Mouse (Mus musculus) left cerebral cortex, adult 2 months (tissue): ENCODE measurements at regions not wholly inside any gene's neighbourhood (a gene's known extent, or its start where the extent isn't known, plus 50 kb on each side); places are given as distances from the start of the nearest gene placed in this dataset.

Experiments
- DNase-seq, 2 experiments: peaks; one replicate each; pipeline ENCODE4 v3.0.0; 2021 to 2022; ENCODE audit warnings: low spot score in 2 of 2, mixed read lengths in 1 of 2; ENCODE audit errors: extremely low spot score in 1 of 2
- H3K27ac ChIP-seq: fragments of 200-600 bp; 2 replicates; pipeline ENCODE4 v1.8.1; 2022
- H3K4me3 ChIP-seq: fragments of 200-600 bp; 2 replicates; pipeline ENCODE4 v1.8.1; 2022
- CTCF ChIP-seq: fragments of 200-600 bp; IDR thresholded peaks from 2 replicates; pipeline ENCODE4 v1.8.1; 2022; ENCODE audit warnings: antibody characterized with exemption, mild to moderate bottlenecking, moderate library complexity
- intact Hi-C: fragments of 180-260 bp; cut with DNase I; formaldehyde crosslinking; loops from one replicate; pipeline ENCODE4 v1.15.1; 2025

DNA sequence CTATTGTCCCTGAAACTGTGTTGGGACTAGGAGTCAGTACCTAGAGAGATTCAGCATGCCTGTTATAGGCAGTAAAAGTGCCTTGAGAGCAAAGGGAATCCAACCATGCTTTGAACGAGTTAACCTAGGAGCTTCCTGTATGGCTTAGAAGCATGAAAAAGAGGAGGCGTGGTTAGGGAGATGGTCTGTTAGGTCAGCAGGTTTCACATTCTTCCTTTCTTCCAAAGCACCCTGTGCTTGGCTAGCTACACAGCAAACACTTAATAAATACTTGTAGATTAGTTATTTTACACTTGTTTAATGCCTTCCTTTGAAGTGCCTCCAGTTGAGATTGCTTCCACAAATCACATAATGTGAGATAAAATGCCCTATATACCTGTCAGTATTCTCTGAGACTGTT lies 284.9 kb upstream of the Adgra3 start:
- no peak for DNase-seq
- intact Hi-C loops: no loop called here
- Histone ChIP-seq H3K4me3 (no peak overlapping the region), H3K27ac (no peak overlapping the region)
- TF ChIP-seq CTCF: no peak

DNA sequence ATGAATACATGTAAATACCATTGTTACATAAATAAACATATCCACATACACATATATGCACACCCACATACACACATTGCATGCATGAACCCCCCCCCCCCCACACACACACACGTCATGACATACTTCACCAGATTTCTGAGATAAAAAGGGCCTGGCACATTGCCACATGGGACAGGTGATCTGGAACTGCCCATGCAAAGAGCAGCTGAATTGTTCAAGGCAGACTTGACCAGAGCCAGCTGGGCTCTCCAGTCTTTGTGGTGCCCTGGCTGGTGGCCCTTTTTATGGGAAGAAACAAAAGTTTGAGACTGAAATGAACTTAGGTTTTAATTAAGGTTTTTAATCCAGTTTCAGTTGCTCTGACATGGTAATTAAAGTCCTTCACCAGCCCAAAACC lies 250.7 kb upstream of the Adgra3 start:
- TF ChIP-seq CTCF: no peak
- DNase-seq: no peak
- intact Hi-C loops: no loop called here
- Histone ChIP-seq H3K4me3 (no peak overlapping the region), H3K27ac (no peak overlapping the region)

DNA sequence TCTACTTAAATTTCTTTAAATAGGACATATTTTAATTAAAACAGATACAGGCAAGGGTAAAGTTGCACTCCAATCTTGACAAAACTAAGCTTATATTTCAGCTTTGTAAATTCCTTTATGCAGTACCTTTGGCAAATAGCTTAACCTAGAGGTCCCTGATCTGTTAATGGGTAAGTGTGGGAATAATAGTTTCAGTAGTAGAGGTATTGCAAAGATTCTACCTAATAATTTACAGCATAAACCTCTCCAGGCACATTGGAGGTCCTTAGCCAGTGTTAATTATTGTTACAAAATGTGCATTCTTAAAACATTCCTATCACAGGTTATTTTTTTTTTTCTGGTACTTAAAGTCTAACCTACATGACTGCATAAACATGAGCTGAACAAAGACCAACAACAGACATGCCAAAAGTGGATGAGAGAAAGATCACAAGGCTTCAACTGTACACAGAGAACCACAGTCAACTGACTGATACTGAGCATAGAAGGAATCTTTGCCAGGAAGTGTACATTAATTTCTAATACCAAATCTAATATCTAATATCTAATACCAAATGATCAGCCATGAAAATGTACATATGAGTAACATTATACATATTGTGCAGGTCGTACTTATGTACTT lies 245.2 kb upstream of the Adgra3 start:
- DNase-seq: no peak
- TF ChIP-seq CTCF: no peak
- intact Hi-C loops: no loop called here
- no peak overlapping the region for H3K4me3 ChIP-seq
- H3K27ac ChIP-seq: no peak overlapping the region

DNA sequence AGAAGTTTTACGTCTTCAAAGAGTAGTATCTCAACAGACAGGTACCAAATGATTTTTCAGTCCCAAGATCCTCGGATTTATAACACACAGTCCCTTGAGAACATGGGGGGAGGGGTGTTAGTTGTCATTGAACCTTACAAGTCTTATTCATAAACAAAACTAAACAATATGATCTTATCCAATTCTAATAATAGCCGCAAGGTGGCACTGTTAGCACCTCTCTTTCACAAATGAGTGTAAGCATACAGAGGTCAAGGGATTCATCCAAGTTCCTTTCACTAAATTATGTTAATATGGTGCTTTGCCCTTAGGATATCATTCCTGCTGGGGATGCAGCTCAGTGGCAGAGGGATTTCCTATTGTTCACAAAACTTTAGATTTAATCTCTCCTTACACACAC lies 235.0 kb upstream of the Adgra3 start:
- intact Hi-C loops: no loop called here
- DNase-seq: no peak
- Histone ChIP-seq H3K4me3 (no peak overlapping the region), H3K27ac (no peak overlapping the region)
- TF ChIP-seq CTCF: peak; percentile 34

- no peak for TF ChIP-seq CTCF
Measured at GRCm38 (mm10) chr5:50290879-50291410, 232.1 kb upstream of the Adgra3 start.

GRCm38 (mm10) chr5:50260417-50260816 lies 201.6 kb upstream of the Adgra3 start:
- intact Hi-C loops: no loop called here
- no peak overlapping the region for H3K27ac ChIP-seq
- no peak for TF ChIP-seq CTCF

More at GRCm38 (mm10) chr5:50290879-50291410, 232.1 kb upstream of the Adgra3 start:
- intact Hi-C loops: no loop called here
- DNase-seq: no peak
- H3K4me3 ChIP-seq: no peak overlapping the region
- no peak overlapping the region for H3K27ac ChIP-seq

DNA sequence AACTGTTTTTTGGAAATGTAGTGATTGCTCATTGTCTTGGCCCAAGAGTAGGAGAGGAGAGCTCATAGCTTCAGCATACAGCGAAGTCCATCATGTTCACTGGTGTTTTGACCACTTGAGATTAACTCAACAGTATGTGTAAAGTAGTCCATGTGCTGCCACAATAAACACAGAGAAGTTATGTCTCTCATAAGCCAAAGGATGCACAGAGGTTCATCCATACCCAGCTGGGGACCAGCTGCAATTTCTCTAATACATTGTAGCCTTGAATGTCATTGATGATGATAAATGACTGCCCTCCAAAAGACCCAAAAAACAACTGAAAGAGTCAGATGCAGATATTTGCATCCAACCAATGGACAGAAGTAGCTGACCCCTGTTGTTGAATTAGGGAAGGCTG lies 199.2 kb upstream of the Adgra3 start:
- Histone ChIP-seq H3K27ac (no peak overlapping the region), H3K4me3 (no peak overlapping the region)
- intact Hi-C loops: no loop called here
- TF ChIP-seq CTCF: no peak
- DNase-seq: no peak

More at GRCm38 (mm10) chr5:50260417-50260816, 201.6 kb upstream of the Adgra3 start:
- no peak for DNase-seq
- no peak overlapping the region for H3K4me3 ChIP-seq

- TF ChIP-seq CTCF: no peak
- Histone ChIP-seq H3K4me3 (no peak overlapping the region), H3K27ac (no peak overlapping the region)
- intact Hi-C loops: no loop called here
- DNase-seq: no peak
Measured at GRCm38 (mm10) chr5:50234111-50234510, 175.3 kb upstream of the Adgra3 start.

- DNase-seq: no peak
- Histone ChIP-seq H3K27ac (no peak overlapping the region), H3K4me3 (no peak overlapping the region)
- intact Hi-C loops: loop anchor here (1.0 to 5.0 kb wide), 3 partner anchors 160 to 850 kb away; partner anchors contain the start of gene Adgra3
- no peak for TF ChIP-seq CTCF
Measured at GRCm38 (mm10) chr5:50216956-50217355, 158.2 kb upstream of the Adgra3 start.

DNA sequence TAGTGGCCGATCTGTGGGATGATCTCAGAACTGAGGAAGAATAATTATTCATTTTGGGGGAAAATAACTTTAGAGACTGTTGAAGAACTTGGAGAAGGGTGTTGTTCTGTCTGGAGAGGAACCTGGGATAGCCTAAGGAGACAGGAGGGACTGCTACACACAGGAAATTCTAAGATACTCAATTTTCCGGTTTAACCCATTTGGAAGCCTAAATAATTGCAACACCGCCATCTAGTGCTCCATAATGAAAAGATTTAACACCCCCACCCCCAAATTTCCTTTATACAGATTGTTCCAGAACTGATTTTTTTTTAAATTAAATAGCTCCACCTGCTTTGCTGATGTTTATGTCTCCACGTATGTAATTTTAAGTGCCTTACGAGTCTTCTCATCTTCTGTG lies 157.2 kb upstream of the Adgra3 start:
- peak; percentile 59 for TF ChIP-seq CTCF
- no peak for DNase-seq
- H3K27ac ChIP-seq: no peak overlapping the region
- intact Hi-C loops: loop anchor here (1.0 to 5.0 kb wide), 3 partner anchors 159 to 849 kb away; partner anchors contain the start of gene Adgra3
- no peak overlapping the region for H3K4me3 ChIP-seq

GRCm38 (mm10) chr5:50202307-50203010 lies 143.7 kb upstream of the Adgra3 start:
- H3K27ac ChIP-seq: no peak overlapping the region
- H3K4me3 ChIP-seq: no peak overlapping the region
- DNase-seq: no peak
- TF ChIP-seq CTCF: no peak
- intact Hi-C loops: no loop called here

GRCm38 (mm10) chr5:50196423-50196822 lies 137.6 kb upstream of the Adgra3 start:
- intact Hi-C loops: no loop called here
- H3K27ac ChIP-seq: no peak overlapping the region
- no peak overlapping the region for H3K4me3 ChIP-seq
- no peak for DNase-seq
- no peak for TF ChIP-seq CTCF
